Mouse (Mus musculus) neural tube, embryonic 14.5 days (tissue): ENCODE results near the gene Lsm5. TPM values are rescaled to one million over a fixed set of nuclear protein-coding genes. Genes with fewer than 3 reads are reported as not detected.

ENCODE experiments used
- ATAC-seq: fragments of 200-750 bp; cut with Nextera tagmentation; 2 replicates; pipeline ENCODE4 v1.8.0; 2017; ENCODE audit warnings: low read depth, mild to moderate bottlenecking, moderate TSS enrichment, moderate library complexity
- H3K27ac ChIP-seq: fragments of 300-500 bp; sonication (generic); 2 replicates; pipeline ENCODE4 v1.5.1; 2014; ENCODE audit warnings: low read depth, mild to moderate bottlenecking, control low read depth, low read length, moderate library complexity, mixed read lengths
- H3K27me3 ChIP-seq: fragments of 300-500 bp; sonication (generic); 2 replicates; pipeline ENCODE4 v1.6.1; 2014; ENCODE audit warnings: low read length; ENCODE audit not compliant: control insufficient read depth, insufficient read depth
- H3K36me3 ChIP-seq: fragments of 300-500 bp; sonication (generic); 2 replicates; pipeline ENCODE4 v1.6.1; 2014; ENCODE audit warnings: low read length, mixed read lengths; ENCODE audit not compliant: control insufficient read depth, insufficient read depth
- H3K4me1 ChIP-seq: fragments of 300-500 bp; sonication (generic); 2 replicates; pipeline ENCODE4 v1.6.1; 2014; ENCODE audit warnings: low read length; ENCODE audit not compliant: control insufficient read depth, insufficient read depth
- H3K4me2 ChIP-seq: fragments of 300-500 bp; sonication (generic); 2 replicates; pipeline ENCODE4 v1.6.1; 2014; ENCODE audit warnings: mild to moderate bottlenecking, low read depth, low read length, control low read depth
- H3K4me3 ChIP-seq: fragments of 300-500 bp; sonication (generic); 2 replicates; pipeline ENCODE4 v1.5.1; 2014; ENCODE audit warnings: low read depth, low read length, control low read depth, mixed read lengths
- H3K9ac ChIP-seq: fragments of 300-500 bp; sonication (generic); replicated peaks from 2 replicates; pipeline ENCODE4 v1.6.1; 2014; ENCODE audit warnings: low read depth, mild to moderate bottlenecking, control low read depth, low read length, mixed read lengths
- H3K9me3 ChIP-seq: fragments of 300-500 bp; sonication (generic); 2 replicates; pipeline ENCODE4 v1.6.1; 2016; ENCODE audit warnings: low read length; ENCODE audit not compliant: control insufficient read depth
- WGBS: fragments of 180-500 bp; shearing (Covaris S2); extraction: QIAGEN DNeasy Blood & Tissue Kit; methylation state at CpG from one replicate; pipeline ENCODE4 v1.1.7; 2014; 5-methylcytosine and 5-hydroxymethylcytosine counted together
- polyA plus RNA-seq: library from polyadenylated mRNA; unstranded; fragments of >200 nt; fragmentation: Nextera tagmentation; extraction: Ambion mirVana; gene quantifications from 2 replicates; pipeline ENCODE4 v1.2.1, GENCODE M21; 2014

Lsm5 gene
- polyA plus RNA-seq, result 76.4 and 82.2 TPM in 2 replicates

DNA sequence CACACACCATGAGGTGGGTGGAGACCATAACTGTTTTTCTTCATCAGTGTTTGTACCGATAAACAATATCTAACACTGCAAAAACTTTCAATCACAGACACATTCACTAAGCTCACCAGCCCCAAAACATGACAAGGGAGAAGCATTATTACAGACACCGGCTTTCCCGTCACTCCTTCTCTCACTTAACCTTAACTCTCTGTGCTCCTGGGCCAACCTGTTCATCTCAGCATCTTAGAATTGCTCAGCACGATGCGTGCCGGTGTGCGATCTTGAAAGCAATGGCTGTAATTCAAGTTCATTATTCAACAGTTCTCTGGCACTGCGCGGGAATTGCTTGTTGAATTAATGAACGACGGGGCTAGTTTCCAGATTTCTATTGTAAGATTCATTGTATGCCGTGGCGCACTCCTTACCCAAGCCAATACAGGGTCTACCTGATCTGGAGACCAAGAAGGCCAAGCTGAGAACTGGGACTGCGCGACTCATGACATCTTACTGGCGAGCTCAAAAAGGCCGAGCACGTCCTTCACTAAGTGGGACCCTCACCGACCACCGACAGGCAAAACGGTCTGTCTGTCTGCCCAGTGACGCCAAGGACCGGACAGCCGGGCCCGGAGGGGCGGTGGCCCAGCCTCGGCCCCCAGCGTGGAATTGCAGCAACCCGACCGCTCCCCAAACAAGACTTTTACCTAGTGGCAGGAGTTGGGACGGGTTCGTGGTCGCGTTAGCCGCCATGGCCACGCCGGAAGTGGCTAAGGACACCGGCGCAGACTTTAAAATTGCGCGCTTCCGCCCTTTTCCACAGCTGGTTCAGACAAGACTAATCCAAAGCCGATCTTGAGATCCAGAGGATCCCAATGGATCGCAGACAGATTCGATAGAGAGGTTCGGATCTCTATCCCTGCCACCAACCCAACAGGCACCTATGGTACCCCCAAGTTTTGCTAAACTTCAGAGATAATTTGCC lies at the start of gene Lsm5:
Lsm5 (minus strand) TSS at position 780 of the 970 bp plus-strand sequence.
- Histone ChIP-seq H3K36me3 (no peaks in the 10 kb centered on the region), H3K4me3 (peak within 1 kb of the TSS; percentile 59), H3K4me1 (peaks cover 7% of the 10 kb centered on the region), H3K9ac (peak within 1 kb of the TSS; percentile 47), H3K4me2 (peak within 1 kb of the TSS; percentile 89), H3K9me3 (no peaks in the 10 kb centered on the region), H3K27ac (no peak within 1 kb of the TSS), H3K27me3 (peaks cover 3% of the 10 kb centered on the region; the same call in 1 of the 2 replicates)
- peak; percentile 95 for ATAC-seq
- under 1% methylated on average over 46 of the region's 46 CpGs for WGBS

DNA sequence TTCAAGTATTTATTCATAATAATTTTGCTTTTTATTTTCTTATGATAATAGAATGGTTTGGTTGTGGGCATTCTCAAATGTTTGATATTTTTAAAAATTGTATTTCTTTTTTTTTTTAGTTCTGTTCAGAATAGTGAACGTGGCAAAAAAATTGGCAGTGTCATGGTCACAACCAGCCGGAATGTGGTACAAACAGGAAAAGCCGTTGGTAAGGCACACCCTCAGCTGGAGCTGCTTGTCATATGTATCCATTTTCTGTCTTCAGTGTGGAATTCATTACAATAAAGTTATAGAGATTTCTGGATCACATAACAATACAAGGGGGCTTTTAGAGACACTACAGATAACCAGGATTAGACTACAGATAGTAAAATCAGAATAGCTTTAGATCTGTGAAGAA lies 49.2 kb upstream of the Lsm5 start:
- Histone ChIP-seq H3K4me1 (no peaks in the 10 kb centered on the region), H3K4me3 (no peak overlapping the region), H3K9me3 (no peaks in the 10 kb centered on the region), H3K9ac (no peak overlapping the region), H3K27ac (no peak overlapping the region), H3K36me3 (peaks cover 29% of the 10 kb centered on the region), H3K27me3 (no peaks in the 10 kb centered on the region), H3K4me2 (no peak overlapping the region)
- ATAC-seq, result no peak
- 95% methylated on average over 3 of the region's 3 CpGs for WGBS

GRCm38 (mm10) chr6:56745950-56746543 lies 41.5 kb upstream of the Lsm5 start:
- Histone ChIP-seq H3K36me3 (peaks cover 10% of the 10 kb centered on the region; the same call in 1 of the 2 replicates), H3K27me3 (no peaks in the 10 kb centered on the region), H3K9ac (no peak overlapping the region), H3K4me2 (no peak overlapping the region), H3K9me3 (no peaks in the 10 kb centered on the region), H3K27ac (no peak overlapping the region), H3K4me1 (no peaks in the 10 kb centered on the region), H3K4me3 (no peak overlapping the region)
- WGBS, result 67% methylated on average over 5 of the region's 5 CpGs
- ATAC-seq, result peak; percentile 51; the same call in 1 of the 2 replicates

- Histone ChIP-seq H3K27ac (no peak overlapping the region), H3K9me3 (no peaks in the 10 kb centered on the region), H3K9ac (no peak overlapping the region), H3K27me3 (no peaks in the 10 kb centered on the region), H3K4me2 (no peak overlapping the region), H3K4me1 (no peaks in the 10 kb centered on the region), H3K36me3 (peaks cover 57% of the 10 kb centered on the region), H3K4me3 (no peak overlapping the region)
- ATAC-seq, result no peak
- 67% methylated on average over 2 of the region's 2 CpGs for WGBS
These were observed 28.0 kb upstream of the Lsm5 start for GRCm38 (mm10) chr6:56732545-56732944.

- no peak overlapping the region for H3K27ac ChIP-seq
- ATAC-seq, result peak; percentile 58; the same call in 1 of the 2 replicates
These were observed 16.4 kb upstream of the Lsm5 start for GRCm38 (mm10) chr6:56720877-56721276.

GRCm38 (mm10) chr6:56719071-56719470 lies 14.6 kb upstream of the Lsm5 start:
- no peaks in the 10 kb centered on the region for H3K27me3 ChIP-seq
- H3K9me3 ChIP-seq, result no peaks in the 10 kb centered on the region
- H3K36me3 ChIP-seq, result 0 out of 2 replicates have a peak, but pooled peaks cover 5% of the 10 kb centered on the region
- WGBS, result 87% methylated on average over 1 of the region's 1 CpGs
- no peak overlapping the region for H3K4me2 ChIP-seq
- no peak overlapping the region for H3K4me3 ChIP-seq
- no peak for ATAC-seq
- H3K4me1 ChIP-seq, result peaks cover 21% of the 10 kb centered on the region
- no peak overlapping the region for H3K27ac ChIP-seq
- H3K9ac ChIP-seq, result no peak overlapping the region

More at GRCm38 (mm10) chr6:56720877-56721276, 16.4 kb upstream of the Lsm5 start:
- 43% methylated on average over 3 of the region's 3 CpGs for WGBS
- no peak overlapping the region for H3K4me3 ChIP-seq
- peaks cover 19% of the 10 kb centered on the region for H3K4me1 ChIP-seq
- no peak overlapping the region for H3K4me2 ChIP-seq
- no peaks in the 10 kb centered on the region for H3K9me3 ChIP-seq
- no peaks in the 10 kb centered on the region for H3K27me3 ChIP-seq
- no peak overlapping the region for H3K9ac ChIP-seq
- peaks cover 11% of the 10 kb centered on the region for H3K36me3 ChIP-seq

- Histone ChIP-seq H3K27ac (peak overlapping the region; percentile 90), H3K27me3 (no peaks in the 10 kb centered on the region), H3K4me2 (peak overlapping the region; percentile 65), H3K9ac (peak overlapping the region; percentile 79), H3K4me3 (peak overlapping the region; percentile 61), H3K36me3 (no peaks in the 10 kb centered on the region), H3K4me1 (peaks cover 18% of the 10 kb centered on the region), H3K9me3 (no peaks in the 10 kb centered on the region)
- peak; percentile 61; the same call in 1 of the 2 replicates for ATAC-seq
- under 1% methylated on average over 25 of the region's 25 CpGs for WGBS
These were observed 10.8 kb upstream of the Lsm5 start for GRCm38 (mm10) chr6:56715270-56715666.

GRCm38 (mm10) chr6:56714574-56715269 lies 10.2 kb upstream of the Lsm5 start, which contains the start of gene Avl9:
Gene Avl9 (plus strand): TSS chr6:56714899.
- under 1% methylated on average over 59 of the region's 64 CpGs for WGBS
- H3K4me2 ChIP-seq, result peak within 1 kb of the TSS; percentile 65
- H3K36me3 ChIP-seq, result no peaks in the 10 kb centered on the region
- no peaks in the 10 kb centered on the region for H3K27me3 ChIP-seq
- H3K4me3 ChIP-seq, result peak within 1 kb of the TSS; percentile 61
- peak within 1 kb of the TSS; percentile 90 for H3K27ac ChIP-seq
- ATAC-seq, result peak; percentile 97
- peak within 1 kb of the TSS; percentile 79 for H3K9ac ChIP-seq
- peaks cover 18% of the 10 kb centered on the region for H3K4me1 ChIP-seq
- H3K9me3 ChIP-seq, result no peaks in the 10 kb centered on the region
